Mouse (Mus musculus): ENCODE measurements around the gene Hist2h2aa1. TPM values are rescaled to one million over a fixed set of nuclear protein-coding genes. Genes with fewer than 3 reads are reported as not detected.

Hist2h2aa1 gene
- 4.9 and 17.3 TPM in 2 replicates for polyA plus RNA-seq (2012; ENCODE audit: low replicate concordance)

DNA sequence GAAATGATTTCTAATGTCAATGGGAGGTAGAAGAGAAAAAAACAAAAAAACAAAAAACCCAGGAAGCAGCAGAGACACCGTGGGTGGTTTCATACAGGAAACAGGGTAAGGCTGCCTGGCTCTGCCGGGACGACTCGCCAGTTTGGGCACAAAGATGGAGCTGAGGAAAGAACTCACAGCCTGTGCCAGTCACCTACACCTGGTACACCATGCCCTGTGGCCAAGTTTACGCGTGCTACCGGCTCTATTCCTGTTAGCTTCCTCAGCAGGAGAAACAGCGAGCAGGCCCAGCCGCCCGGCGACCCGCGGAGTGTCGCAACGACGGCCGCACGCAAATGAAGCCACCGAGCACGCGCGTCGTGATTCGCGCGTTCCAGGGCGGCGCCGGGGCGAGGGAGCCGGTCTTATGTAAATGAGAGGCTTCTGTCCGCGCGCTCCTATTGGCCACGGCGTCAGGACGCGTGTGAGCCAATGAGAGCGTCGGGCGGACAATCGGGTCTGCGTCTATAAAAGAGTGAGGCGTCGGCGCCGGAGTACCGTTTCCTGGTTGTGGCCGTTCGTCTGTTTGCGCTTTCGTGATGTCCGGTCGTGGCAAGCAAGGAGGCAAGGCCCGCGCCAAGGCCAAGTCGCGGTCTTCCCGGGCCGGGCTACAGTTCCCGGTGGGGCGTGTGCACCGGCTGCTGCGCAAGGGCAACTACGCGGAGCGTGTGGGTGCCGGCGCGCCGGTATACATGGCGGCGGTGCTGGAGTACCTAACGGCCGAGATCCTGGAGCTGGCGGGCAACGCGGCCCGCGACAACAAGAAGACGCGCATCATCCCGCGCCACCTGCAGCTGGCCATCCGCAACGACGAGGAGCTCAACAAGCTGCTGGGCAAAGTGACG is at the start of gene Hist2h2aa1:
Hist2h2aa1 (plus strand) TSS at position 495 of the 884 bp plus-strand sequence.

DNA sequence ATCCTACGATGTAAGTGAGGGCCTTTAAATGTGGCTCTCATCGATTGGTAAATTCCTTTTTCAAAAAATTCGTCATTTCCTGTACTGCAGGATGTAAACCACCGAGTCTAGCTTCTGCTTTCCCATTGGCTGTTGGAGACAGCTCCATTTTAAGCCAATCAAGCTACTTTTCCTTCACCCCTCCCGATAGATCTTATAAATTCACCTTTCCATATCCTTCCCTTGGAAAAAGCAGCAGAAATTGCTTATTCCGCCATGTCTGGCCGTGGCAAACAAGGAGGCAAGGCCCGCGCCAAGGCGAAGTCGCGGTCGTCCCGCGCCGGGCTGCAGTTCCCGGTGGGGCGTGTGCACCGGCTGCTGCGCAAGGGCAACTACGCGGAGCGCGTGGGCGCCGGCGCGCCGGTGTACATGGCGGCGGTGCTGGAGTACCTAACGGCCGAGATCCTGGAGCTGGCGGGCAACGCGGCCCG is 25.6 kb upstream of the Hist2h2aa1 start, which contains the start of the genes Bola1 and Hist2h2ab:
Bola1 (minus strand) TSS at position 49 of the 470 bp plus-strand sequence.
Hist2h2ab (plus strand) TSS at position 205 of the 470 bp plus-strand sequence.

DNA sequence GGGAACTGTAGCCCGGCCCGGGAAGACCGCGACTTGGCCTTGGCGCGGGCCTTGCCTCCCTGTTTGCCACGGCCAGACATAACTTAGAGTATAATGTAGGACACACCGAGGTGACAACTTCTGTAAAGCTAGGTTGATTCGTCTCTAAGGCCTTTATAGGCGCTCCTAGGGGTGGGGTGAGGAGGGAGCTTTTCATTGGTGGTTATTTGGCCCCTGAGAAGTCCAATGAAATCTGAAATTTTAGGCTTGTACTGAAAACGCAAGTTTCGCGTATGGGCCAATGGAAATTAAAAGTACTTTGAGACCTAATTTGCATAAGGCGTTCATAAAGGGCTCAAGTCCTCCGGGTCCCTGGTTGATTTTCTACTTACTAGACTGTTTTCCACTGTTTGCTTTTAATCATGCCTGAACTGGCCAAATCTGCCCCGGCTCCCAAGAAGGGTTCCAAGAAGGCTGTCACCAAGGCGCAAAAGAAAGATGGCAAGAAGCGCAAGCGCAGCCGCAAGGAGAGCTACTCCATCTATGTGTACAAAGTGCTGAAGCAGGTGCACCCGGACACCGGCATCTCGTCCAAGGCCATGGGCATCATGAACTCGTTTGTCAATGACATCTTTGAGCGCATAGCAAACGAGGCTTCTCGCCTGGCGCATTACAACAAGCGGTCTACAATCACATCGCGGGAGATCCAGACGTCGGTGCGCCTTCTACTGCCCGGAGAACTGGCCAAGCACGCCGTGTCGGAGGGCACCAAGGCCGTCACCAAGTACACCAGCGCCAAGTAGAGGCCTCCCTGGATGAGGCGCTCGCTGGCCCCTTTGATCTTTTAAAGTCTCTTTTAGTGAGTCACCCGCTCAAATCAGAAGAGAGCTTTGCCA is 24.3 kb upstream of the Hist2h2aa1 start, which contains the start of the genes Hist2h2ac and Hist2h2be:
Hist2h2ac (minus strand) TSS at position 116 of the 875 bp plus-strand sequence.
Hist2h2be (plus strand) TSS at position 355 of the 875 bp plus-strand sequence.

DNA sequence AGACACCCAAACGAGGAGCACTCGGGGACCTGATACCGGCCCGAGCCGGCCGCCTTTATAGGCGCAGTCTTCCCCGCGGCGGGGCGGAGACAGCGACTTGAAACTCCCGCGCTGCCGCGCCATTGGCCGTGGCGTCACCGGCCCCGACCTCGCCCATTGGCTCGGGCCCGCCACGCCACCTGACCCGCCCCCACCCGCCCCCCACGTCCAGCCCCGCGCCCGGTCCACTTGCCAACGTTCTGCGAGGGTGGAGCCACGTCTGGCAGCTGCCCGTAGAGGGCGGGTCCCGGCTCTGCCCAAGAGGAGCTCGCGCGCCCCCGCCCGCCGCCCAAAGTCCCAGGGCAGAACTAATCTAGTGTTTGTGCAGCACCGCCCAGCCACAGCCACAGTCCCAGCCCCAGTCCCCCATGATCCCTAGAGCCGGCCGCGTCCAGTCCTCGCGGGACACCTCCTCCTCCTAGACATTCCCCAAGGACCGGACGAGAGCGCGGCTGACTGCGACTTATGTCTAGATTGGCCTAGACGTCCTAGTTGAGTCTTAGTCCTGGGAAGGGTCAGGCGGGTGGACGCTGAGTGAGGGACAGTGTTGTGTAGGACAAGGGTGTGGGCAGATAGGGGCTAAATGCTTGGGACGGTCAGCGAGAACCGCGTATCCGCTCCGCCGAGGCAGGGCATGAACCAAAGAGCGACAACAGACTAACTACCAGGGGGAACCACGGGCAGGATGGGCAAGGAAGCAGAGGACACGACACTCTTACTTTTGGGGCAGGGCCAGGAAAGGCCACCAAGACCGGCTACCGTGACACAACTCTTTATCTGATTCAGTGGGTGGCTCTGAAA is 6.1 kb upstream of the Hist2h2aa1 start, which contains the start of gene Hist2h3c2:
Hist2h3c2 (minus strand) TSS at position 174 of the 840 bp plus-strand sequence.

DNA sequence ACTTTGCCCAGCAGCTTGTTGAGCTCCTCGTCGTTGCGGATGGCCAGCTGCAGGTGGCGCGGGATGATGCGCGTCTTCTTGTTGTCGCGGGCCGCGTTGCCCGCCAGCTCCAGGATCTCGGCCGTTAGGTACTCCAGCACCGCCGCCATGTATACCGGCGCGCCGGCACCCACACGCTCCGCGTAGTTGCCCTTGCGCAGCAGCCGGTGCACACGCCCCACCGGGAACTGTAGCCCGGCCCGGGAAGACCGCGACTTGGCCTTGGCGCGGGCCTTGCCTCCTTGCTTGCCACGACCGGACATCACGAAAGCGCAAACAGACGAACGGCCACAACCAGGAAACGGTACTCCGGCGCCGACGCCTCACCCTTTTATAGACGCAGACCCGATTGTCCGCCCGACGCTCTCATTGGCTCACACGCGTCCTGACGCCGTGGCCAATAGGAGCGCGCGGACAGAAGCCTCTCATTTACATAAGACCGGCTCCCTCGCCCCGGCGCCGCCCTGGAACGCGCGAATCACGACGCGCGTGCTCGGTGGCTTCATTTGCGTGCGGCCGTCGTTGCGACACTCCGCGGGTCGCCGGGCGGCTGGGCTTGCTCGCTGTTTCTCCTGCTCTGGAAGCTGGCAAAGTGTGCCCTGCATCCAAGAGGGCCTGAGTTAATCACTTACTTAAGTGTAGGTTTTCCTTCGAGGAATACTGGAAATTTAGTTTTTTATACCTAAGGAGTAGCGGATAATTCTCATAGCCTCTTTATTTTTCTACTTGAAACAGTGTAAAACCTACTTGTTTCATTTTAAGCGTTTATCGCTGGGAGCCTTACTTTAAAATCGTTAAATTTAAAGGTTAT is 5.1 kb upstream of the Hist2h2aa1 start, which contains the start of gene Hist2h2aa2:
Hist2h2aa2 (minus strand) TSS at position 328 of the 850 bp plus-strand sequence.

DNA sequence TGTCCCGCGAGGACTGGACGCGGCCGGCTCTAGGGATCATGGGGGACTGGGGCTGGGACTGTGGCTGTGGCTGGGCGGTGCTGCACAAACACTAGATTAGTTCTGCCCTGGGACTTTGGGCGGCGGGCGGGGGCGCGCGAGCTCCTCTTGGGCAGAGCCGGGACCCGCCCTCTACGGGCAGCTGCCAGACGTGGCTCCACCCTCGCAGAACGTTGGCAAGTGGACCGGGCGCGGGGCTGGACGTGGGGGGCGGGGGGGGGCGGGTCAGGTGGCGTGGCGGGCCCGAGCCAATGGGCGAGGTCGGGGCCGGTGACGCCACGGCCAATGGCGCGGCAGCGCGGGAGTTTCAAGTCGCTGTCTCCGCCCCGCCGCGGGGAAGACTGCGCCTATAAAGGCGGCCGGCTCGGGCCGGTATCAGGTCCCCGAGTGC is 1.1 kb downstream of the Hist2h2aa1 start, which contains the start of gene Hist2h3c1:
Hist2h3c1 (plus strand) TSS at position 259 of the 430 bp plus-strand sequence.

DNA sequence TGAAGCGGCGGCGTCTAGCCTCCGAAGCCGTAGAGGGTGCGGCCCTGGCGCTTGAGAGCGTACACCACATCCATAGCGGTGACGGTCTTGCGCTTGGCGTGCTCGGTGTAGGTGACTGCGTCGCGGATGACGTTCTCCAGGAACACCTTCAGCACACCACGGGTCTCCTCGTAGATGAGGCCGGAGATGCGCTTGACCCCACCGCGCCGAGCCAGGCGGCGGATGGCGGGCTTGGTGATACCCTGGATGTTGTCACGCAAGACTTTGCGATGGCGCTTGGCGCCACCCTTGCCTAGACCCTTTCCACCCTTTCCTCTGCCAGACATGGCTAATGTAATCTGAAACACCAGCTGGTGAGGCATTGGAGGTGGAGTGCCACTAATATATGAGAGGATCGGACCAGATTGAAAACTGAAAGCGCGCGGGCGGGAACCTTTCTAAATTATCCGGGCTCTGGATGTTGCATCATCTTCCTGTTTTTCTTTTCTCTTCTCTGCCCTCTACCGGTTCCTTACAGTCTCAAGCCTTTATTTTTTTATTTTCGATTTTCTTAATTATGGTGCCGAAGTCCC is 17.8 kb downstream of the Hist2h2aa1 start, which contains the start of gene Hist2h4:
Hist2h4 (minus strand) TSS at position 333 of the 572 bp plus-strand sequence.

DNA sequence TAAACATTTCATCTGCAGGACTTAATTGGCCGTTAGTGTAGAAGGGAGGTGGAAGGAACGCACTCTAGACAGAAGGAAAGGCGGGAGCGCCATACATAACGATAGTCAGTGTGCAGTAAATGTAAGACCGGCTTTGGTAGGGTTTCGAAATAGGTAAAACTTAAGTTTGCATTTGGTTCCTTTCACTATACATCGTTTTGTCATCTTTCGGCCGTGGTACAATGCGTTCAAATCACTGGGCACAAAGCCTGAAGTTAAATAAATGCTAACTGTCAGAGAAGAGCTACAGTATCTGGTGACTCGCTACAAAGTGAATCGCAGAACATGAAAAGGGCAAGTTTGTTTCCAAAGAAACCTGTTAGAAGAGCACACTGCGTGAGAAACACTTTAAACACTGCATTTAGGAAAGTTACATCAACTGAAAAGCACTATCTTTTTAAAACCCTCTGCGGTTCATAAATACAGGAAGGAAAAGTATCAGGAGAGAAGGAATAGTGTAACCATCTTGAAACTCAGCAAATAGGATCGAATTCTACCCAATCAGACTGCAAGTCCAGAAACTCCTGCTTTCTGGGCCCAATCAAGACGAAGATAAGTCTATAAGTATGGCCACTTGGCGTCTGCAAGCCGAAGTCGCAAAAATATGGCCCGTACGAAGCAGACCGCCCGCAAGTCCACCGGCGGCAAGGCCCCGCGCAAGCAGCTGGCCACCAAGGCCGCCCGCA is 22.9 kb downstream of the Hist2h2aa1 start, which contains the start of gene Hist2h3b:
Hist2h3b (plus strand) TSS at position 604 of the 725 bp plus-strand sequence.

DNA sequence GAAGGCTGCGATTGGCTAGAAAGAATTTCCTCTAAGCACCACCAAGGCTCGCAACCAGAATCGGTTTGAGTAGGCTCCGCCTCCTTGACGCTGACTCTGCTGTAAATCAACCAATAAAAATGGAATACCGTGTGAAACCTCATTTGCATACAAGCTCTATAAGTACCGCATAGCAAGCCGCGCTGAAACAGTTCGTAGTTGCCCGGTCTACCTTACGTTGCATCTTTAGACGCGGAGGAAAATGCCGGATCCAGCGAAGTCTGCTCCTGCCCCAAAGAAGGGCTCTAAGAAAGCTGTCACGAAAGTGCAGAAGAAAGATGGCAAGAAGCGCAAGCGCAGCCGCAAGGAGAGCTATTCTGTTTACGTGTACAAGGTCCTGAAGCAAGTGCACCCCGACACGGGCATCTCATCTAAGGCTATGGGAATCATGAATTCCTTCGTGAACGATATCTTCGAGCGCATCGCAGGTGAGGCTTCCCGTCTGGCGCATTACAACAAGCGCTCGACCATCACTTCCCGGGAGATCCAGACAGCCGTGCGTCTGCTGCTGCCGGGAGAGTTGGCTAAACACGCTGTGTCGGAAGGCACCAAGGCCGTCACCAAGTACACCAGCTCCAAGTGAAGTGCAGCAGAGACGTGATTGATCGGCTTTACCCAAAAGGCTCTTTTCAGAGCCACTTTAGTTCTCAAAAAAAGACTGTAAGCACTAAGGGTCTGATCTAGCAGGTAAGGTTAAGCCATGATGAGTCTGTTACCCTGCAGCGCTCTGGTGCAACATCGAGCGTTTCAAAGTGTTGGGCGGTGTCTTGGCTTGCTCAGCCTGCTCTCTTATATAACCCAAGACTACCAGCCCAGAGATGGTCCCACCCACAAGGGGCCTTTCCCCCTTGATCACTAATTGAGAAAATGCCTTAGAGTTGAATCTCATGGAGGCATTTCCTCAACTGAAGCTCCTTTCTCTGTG is 24.5 kb downstream of the Hist2h2aa1 start, which contains the start of gene Hist2h2bb:
Hist2h2bb (plus strand) TSS at position 242 of the 964 bp plus-strand sequence.

DNA sequence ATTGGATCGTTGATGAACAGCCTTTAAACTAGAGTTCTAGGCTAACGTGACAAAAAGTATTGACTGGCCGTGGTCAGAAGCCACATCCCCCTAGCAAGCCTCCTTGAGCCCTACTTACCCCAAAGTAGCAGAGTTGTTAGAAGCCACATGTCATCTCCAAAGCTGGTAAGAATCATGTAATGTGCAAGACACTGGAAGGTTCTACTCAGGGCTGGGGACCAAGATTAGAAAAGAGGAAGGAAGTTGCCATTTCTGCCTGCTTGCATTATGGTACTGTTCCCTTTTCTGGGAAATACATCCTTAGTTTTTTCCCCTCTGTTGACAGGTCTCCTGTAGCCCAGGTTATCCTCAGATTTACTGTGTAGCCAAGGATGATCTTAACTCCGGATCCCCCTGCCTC is 48.5 kb downstream of the Hist2h2aa1 start, which contains the start of gene Fcgr1:
Fcgr1 (minus strand) TSS at position 183 of the 400 bp plus-strand sequence.

Other genes starting within 250 kb of the Hist2h2aa1 start
- gene Plekho1, start 249.5 kb upstream of the Hist2h2aa1 start, polyA plus RNA-seq (2012; ENCODE audit: low replicate concordance) = 85.7 and 240 TPM in 2 replicates
- gene Vps45, start 187.0 kb upstream of the Hist2h2aa1 start, polyA plus RNA-seq (2012; ENCODE audit: low replicate concordance) = 4.6 and 7.9 TPM in 2 replicates
- gene Otud7b, start 141.0 kb upstream of the Hist2h2aa1 start, polyA plus RNA-seq (2012; ENCODE audit: low replicate concordance) = 10.2 and 10.8 TPM in 2 replicates
- 0.05 TPM in 1 of 2 replicates, not detected in the other for gene Mtmr11, start 83.5 kb upstream of the Hist2h2aa1 start, polyA plus RNA-seq (2012; ENCODE audit: low replicate concordance)
- 1,248 and 1,630 TPM in 2 replicates for gene Sf3b4, start 73.2 kb upstream of the Hist2h2aa1 start, polyA plus RNA-seq (2012; ENCODE audit: low replicate concordance)
- gene Sv2a, start 64.3 kb upstream of the Hist2h2aa1 start, polyA plus RNA-seq (2012; ENCODE audit: low replicate concordance) = 0.30 and 0.48 TPM in 2 replicates
- gene Bola1, start 25.8 kb upstream of the Hist2h2aa1 start, polyA plus RNA-seq (2012; ENCODE audit: low replicate concordance) = 39.2 and 106 TPM in 2 replicates
- 1.3 TPM in 1 of 2 replicates, not detected in the other for gene Hist2h2ab, start 25.6 kb upstream of the Hist2h2aa1 start, polyA plus RNA-seq (2012; ENCODE audit: low replicate concordance)
- 8.5 and 10.0 TPM in 2 replicates for gene Hist2h2ac, start 24.6 kb upstream of the Hist2h2aa1 start, polyA plus RNA-seq (2012; ENCODE audit: low replicate concordance)
- gene Hist2h2be, start 24.4 kb upstream of the Hist2h2aa1 start, polyA plus RNA-seq (2012; ENCODE audit: low replicate concordance) = 0.61 and 1.7 TPM in 2 replicates
- 71.6 and 90.2 TPM in 2 replicates for gene Hist2h3c2, start 6.4 kb upstream of the Hist2h2aa1 start, polyA plus RNA-seq (2012; ENCODE audit: low replicate concordance)
- 29.7 and 84.3 TPM in 2 replicates for gene Hist2h2aa2, start 5.2 kb upstream of the Hist2h2aa1 start, polyA plus RNA-seq (2012; ENCODE audit: low replicate concordance)
- not detected in 2 replicates for gene Hist2h3c1, start 1.2 kb downstream of the Hist2h2aa1 start, polyA plus RNA-seq (2012; ENCODE audit: low replicate concordance)
- gene Hist2h4, start 17.8 kb downstream of the Hist2h2aa1 start, polyA plus RNA-seq (2012; ENCODE audit: low replicate concordance) = 5.5 and 6.0 TPM in 2 replicates
- 114 and 122 TPM in 2 replicates for gene Hist2h3b, start 23.2 kb downstream of the Hist2h2aa1 start, polyA plus RNA-seq (2012; ENCODE audit: low replicate concordance)
- 0.65 and 5.5 TPM in 2 replicates for gene Hist2h2bb, start 24.3 kb downstream of the Hist2h2aa1 start, polyA plus RNA-seq (2012; ENCODE audit: low replicate concordance)
- gene Fcgr1, start 48.5 kb downstream of the Hist2h2aa1 start, polyA plus RNA-seq (2012; ENCODE audit: low replicate concordance) = 0.43 and 0.52 TPM in 2 replicates
- not detected in 2 replicates for gene BC107364, start 206.8 kb downstream of the Hist2h2aa1 start, polyA plus RNA-seq (2012; ENCODE audit: low replicate concordance)

Measured in leukemia stem cell, adult 10-12 weeks (primary cell).